Mouse (Mus musculus) left cerebral cortex, adult 8-10 months (tissue): Measurements from ENCODE around the gene Atf6. TPM values are rescaled to one million over a fixed set of nuclear protein-coding genes. Genes with fewer than 3 reads are reported as not detected.

ENCODE experiments used
- DNase-seq, 2 experiments: peaks; one replicate each; pipeline ENCODE4 v3.0.0; 2022; ENCODE audit warnings: low spot score in 2 of 2
- total RNA-seq, 4 experiments: library from RNA; stranded (reverse); gene quantifications; 2 replicates each; pipeline ENCODE4 v1.2.4; 2022

Atf6 gene
- total RNA-seq, 4 experiments from 2014 or later, result 51.3 to 62.1 (median 55.1) TPM

- no peak for DNase-seq
Measured at GRCm38 (mm10) chr1:170884390-170884789, 16.8 kb upstream of the Atf6 start.

GRCm38 (mm10) chr1:170882915-170883485, 15.4 kb upstream of the Atf6 start:
- no peak for DNase-seq

- no peak for DNase-seq
Measured at GRCm38 (mm10) chr1:170876906-170877305, 9.3 kb upstream of the Atf6 start.

- no peak for DNase-seq
Measured at GRCm38 (mm10) chr1:170875676-170876075, 8.1 kb upstream of the Atf6 start.

GRCm38 (mm10) chr1:170871961-170872360, 4.4 kb upstream of the Atf6 start:
- DNase-seq, result no peak

- no peak for DNase-seq
Measured at GRCm38 (mm10) chr1:170871402-170871801, 3.8 kb upstream of the Atf6 start.

GRCm38 (mm10) chr1:170868905-170869283, 1.3 kb upstream of the Atf6 start:
- no peak for DNase-seq

GRCm38 (mm10) chr1:170868107-170868904, 735 bp upstream of the Atf6 start:
- DNase-seq, result peak; percentile 64 to 65

- no peak for DNase-seq
Measured at GRCm38 (mm10) chr1:170866992-170867690, 430 bp downstream of the Atf6 start.

GRCm38 (mm10) chr1:170865406-170865805, 2.2 kb downstream of the Atf6 start:
- no peak for DNase-seq

GRCm38 (mm10) chr1:170864754-170865153, 2.8 kb downstream of the Atf6 start:
- no peak for DNase-seq

- no peak for DNase-seq
Measured at GRCm38 (mm10) chr1:170864234-170864633, 3.3 kb downstream of the Atf6 start.

GRCm38 (mm10) chr1:170863033-170863432, 4.5 kb downstream of the Atf6 start:
- no peak for DNase-seq

GRCm38 (mm10) chr1:170862435-170862717, 5.2 kb downstream of the Atf6 start:
- no peak for DNase-seq

- DNase-seq, result no peak
Measured at GRCm38 (mm10) chr1:170861671-170862434, 5.7 kb downstream of the Atf6 start.

- DNase-seq, result no peak
Measured at GRCm38 (mm10) chr1:170858872-170859271, 8.7 kb downstream of the Atf6 start.

- peak in 1 of 2 experiments; percentile 36 for DNase-seq
Measured at GRCm38 (mm10) chr1:170857369-170857768, 10.2 kb downstream of the Atf6 start.

GRCm38 (mm10) chr1:170855056-170855760, 12.4 kb downstream of the Atf6 start:
- DNase-seq, result no peak

GRCm38 (mm10) chr1:170853604-170854003, 14.0 kb downstream of the Atf6 start:
- no peak for DNase-seq

GRCm38 (mm10) chr1:170850637-170851624, 16.6 kb downstream of the Atf6 start:
- no peak for DNase-seq
